Mouse (Mus musculus): ENCODE measurements at regions not wholly inside any gene's neighbourhood (a gene's known extent, or its start where the extent isn't known, plus 50 kb on each side); places are given as distances from the start of the nearest gene placed in this dataset.
A peak's percentile ranks its signal among the peaks of the same experiment; 100 is the strongest.

DNA sequence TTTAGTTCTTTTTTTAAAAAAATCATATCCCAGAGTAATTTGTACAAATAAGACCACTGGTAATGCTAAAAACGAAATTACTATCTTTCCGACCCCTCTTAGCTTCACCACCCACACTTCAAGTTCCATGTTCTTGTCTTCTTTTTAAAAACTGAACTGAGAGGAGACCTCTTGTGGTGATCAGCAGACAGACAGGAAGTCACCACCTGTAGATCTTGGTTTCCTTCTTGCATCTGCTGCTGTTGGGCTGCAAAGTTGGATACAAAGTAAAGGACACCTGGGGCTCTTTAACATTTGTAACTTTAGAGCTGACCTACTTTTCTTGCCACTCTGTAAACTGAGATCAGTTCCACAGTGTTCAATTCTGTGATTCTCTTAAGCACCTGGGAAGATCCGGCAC lies 216.4 kb downstream of the Cog6 start:
- DNase-seq, result no peak

GRCm38 (mm10) chr3:52797801-52798200 lies 219.2 kb downstream of the Cog6 start:
- no peak for DNase-seq

GRCm38 (mm10) chr3:52797164-52797563 lies 219.9 kb downstream of the Cog6 start:
- DNase-seq, result no peak

DNA sequence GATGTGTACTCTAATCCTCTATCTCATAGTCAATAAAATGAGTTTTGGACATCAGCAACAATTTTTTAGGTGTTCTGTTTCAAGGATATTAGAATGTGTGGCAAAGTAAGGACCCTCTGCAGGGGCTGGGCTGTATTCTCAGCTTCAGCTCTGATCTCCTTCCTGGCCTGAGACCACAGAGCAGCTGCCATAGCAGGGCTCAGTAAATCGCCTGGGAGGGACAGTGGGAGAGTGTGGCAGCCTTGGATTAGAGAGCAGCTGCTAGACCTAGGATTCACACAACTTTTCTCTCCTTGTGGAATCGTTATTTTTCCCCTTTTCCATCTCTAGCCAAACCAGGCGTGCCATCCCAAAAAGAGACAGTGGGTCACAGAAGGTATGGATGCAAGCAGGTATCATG lies 222.8 kb downstream of the Cog6 start:
- no peak for DNase-seq

- DNase-seq, result no peak
Observed at GRCm38 (mm10) chr3:52792801-52793200, 224.2 kb downstream of the Cog6 start.

- DNase-seq, result no peak
Observed at GRCm38 (mm10) chr3:52792121-52792520, 224.9 kb downstream of the Cog6 start.

GRCm38 (mm10) chr3:52790942-52791341 lies 226.1 kb downstream of the Cog6 start:
- no peak for DNase-seq

DNA sequence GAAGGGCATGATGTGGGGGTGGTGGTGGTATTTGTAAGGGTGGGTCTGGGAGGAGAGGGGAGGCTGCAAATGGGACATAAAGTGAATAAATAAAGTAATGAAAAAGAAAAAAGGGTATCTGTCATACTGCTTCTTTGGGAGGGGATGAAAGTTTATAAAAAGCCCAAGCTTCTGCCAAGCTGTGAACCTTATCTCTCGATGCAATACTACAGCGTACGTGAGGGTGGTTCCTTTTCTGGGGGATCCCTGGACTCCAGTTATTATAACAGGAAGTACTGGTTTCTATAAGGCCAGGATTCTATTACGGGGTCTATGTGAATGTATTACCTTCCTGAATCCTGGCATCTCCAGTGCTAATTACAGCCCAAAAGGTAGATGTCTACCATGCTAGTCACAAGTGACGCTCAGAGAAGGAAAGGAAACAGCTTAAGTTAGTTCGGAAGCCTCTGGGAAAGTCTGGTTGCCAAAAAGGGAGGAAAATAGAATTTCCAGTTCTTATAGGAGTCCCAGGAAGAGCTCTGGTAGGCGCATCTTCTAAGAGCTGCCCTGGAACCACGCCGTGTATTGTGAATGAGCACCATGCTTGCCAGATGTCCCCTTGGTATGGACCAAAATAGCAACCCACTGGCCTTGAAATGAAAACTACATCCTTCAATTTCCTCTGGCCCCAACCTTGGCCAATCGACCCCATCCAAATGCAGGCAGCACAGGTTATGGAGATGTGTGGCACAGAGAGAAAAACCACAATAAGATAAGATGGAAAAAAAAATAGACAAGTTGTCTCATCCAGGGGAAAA lies 228.9 kb downstream of the Cog6 start:
- no peak for DNase-seq

GRCm38 (mm10) chr3:52785595-52785994 lies 231.4 kb downstream of the Cog6 start:
- no peak for DNase-seq

DNA sequence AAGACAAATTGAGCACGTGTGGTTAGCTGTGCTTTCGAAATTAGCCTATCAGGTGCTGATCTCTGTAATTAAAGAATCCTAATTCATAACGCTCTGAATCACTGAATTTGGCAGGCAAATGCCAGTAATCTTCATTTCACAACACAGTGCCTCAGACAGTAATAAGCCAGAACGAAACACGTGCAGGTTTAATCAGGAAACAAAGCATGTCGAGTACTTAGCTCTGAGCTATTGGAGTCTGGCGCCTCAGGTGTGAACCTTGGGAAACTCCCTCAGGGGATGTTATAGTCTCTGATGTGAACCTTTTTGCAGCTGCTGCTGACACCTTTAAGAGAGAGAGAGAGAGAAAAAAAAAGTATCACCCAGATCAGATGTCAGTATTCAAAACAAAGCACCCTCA lies 232.6 kb downstream of the Cog6 start:
- no peak for DNase-seq

DNA sequence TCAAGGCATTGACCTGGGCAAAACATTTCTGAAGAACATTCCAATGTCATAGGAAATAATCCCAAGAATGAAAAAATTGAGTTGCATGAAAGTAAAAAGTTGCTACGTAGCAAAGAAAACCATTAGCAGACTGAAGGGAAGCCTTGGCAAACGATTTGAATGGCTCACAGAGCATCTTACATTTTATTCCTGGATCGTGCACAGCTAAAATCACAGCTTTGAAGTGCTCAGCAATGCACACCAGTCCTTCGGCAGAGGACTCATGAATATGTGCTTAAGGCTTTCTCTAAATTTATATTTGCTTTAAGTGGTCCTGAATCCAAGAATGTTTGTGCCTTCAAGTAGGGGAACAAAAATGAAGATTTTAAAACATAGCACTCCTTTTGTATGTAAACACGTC lies 234.5 kb downstream of the Cog6 start:
- DNase-seq, result no peak

- DNase-seq, result no peak
Observed at GRCm38 (mm10) chr3:52781521-52781920, 235.5 kb downstream of the Cog6 start.

GRCm38 (mm10) chr3:52780356-52780755 lies 236.7 kb downstream of the Cog6 start:
- no peak for DNase-seq

DNA sequence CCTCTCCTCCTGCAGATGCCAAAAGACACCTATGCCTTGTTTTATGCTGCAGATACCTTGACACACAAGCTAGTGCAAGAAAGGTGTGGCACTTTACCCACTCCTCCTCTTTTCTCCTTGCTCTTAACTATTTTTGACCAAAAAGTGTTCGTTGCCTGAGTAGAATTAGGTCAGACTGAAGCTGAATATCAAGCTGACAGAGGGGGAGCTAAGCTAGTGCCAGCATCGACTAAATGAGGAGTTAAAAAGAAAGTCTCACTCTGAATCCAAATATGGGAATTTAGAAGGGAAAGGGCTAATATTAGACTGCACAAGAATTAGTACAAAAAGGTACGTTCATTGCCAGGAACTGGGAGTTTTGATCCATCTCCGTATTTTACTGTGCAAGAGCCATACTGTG lies 241.2 kb downstream of the Cog6 start:
- DNase-seq, result no peak

DNA sequence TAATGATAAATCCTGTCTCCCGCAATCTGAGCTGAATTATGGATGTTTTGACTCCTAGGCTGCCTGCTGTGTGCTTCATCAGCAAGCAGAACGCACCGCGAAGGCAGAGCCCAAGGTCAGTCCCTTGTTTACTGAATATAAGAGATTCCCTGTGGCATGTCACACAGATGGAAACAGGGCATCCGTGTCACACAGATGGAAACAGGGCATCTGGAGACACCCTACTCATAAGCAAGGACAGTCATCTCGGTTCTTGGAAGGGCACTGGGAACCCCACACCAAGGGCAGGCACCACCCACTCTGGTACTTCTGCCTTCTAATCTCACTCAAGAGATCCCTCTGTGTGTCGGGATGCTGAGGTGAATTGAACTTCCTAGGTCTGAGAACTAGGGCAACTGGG lies 241.9 kb downstream of the Cog6 start:
- DNase-seq, result no peak

DNA sequence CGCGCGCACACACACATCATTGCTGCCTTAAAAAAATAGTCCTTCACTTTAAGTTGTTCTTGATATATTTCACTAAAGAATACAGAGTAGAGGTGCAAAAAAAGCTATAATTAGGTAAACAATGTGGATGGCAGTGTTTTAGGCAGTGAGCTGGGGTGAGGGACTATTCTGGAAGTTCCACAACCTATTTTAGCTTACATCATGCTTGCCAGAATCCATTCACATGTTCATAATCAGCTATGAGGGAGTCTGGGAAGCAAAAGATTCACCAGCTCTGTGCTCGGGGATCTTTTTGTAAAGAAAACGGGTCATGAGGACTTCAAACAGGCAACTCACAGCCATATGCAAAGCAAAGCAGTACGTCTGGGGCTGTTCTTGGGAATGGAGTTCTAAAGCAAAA lies 242.3 kb downstream of the Cog6 start:
- no peak for DNase-seq

DNA sequence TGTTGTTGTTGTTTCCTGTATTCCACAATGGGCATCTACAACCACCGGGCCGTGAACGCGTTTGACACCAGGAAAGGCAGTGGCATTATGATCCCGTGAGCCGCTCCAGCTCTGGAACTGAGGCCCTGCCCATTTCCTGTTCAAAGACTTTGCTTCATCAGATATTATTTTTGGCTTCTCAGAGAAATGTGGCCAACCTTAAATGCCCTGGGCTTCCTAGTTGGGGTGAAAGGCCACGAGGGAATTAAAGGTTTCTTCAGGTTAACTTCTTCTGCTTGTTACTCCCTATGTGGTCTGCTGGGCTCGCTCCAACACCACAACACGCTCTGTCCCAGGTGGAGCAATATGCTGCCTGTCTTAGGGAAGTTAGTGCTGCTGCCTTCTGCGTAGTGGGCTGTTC lies 249.8 kb downstream of the Cog6 start:
- no peak for DNase-seq

DNA sequence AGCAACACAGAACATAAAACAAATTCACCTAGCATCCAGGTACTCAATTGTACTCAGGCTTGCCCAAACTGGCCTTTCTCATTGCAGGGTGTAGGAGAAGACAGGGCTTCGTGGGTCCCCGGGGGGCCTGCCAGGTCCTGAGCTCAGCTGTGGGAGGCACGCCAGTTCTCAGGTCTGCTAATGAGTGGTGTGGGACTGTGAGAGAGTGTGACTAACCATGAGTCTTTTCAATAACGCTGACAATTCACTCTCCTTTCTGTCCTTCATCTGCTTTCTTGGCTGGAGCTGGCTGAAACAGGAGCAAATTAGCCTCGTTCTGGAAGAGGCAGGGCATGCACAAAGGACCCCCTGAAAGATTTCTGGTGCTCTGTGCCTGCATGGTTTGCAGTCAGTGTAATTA lies 250.2 kb downstream of the Cog6 start:
- no peak for DNase-seq

DNA sequence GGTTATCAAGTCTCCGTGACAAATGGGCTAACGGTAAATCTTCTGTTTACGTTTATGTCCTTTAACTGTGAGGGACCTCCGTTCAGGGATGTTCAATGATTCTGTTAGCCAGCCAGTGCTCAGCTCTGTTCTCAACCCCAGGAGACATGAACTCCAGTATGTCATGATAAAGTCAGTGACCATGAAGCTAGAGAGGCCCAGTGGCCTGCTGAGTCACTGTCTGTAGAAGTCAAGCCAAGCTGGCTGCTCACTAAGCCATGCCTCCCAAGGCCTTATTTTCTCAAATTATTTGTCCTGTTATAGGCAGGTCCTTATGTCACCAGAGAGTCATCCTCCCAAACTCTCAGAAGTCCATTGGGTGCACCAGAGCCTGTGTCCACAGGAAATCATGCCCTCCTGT lies 252.9 kb downstream of the Cog6 start:
- no peak for DNase-seq

- no peak for DNase-seq
Observed at GRCm38 (mm10) chr3:52763660-52764059, 253.4 kb downstream of the Cog6 start.

DNA sequence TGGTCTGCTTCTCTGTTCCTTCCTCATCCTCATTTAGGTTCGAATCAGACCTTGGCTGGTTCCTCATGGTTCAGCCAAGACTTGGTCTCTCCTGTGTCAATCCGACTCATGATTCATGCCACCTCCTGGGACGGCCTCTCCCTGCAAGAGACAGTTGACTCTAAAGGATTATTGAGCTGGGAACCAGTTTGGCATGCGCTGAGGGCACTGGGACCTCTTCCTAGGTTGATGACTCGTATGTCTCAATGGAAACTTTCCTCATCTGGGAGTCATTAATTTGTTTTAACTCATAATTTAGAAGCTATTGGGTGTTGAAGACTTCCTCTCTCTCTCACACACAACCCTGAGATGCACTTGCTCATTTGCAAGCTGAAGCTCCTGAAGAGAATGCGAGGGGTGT lies 254.5 kb downstream of the Cog6 start:
- no peak for DNase-seq

DNA sequence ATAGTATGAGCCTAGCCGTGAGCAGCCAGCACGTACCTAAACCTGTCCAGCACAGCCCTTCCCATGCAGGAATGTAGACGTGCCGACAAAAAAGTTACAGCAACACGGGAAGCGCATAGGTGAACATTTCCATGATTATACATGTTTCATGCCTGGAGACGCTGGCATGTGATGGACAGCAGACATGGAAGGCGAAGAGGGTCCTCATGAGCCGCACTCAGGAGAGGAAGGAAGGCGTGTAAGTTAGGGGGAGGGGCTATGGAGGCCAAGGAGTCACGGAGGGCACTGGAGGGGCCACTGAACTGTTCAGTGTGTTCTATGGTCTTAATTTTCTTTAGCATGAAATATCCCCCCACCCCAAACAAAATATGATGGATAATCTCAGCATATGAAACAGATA lies 257.2 kb downstream of the Cog6 start:
- DNase-seq, result no peak

DNA sequence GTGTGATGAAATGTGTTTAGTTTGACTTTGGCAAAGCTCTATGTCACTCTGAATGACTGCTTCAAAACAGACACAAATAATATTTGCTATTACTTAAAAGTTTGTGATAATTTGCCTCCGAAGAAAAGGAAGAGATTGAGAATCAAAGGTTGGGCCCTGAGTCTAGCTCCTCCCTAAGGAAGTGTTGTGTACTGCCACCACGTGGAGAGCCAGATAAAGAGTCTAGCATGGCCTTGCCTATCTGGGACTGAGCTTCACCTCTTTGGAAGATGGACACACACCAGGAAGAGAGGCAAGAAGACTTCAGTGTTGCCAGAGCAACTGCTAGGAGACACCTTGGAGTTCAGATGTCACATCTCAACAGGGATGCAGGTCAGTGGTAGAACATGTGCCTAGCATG lies 258.5 kb downstream of the Cog6 start:
- DNase-seq, result peak; percentile 20

DNA sequence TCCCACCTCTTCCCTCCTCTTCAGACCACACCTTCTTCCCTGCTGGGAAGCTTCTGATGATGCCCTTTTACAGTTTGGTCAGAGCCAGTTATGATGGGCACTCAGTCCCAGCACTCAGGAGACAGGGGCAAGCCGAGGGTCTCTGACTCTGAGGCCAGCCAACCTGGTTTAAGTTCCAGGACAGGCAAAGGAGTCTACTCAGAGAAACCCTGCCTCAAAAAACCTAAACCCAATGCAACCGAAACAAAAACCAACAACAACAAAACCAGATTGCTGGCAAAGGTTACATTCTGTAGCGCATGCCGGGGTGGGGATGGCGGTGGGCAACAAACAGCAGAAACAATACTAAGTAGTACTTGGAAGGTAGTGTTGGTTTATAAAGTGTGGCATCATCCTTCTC lies 260.2 kb downstream of the Cog6 start:
- no peak for DNase-seq

- DNase-seq, result no peak
Observed at GRCm38 (mm10) chr3:52756006-52756405, 261.0 kb downstream of the Cog6 start.
